Mouse (Mus musculus): ENCODE measurements around the gene Dpm3. TPM values are rescaled to one million over a fixed set of nuclear protein-coding genes. Genes with fewer than 3 reads are reported as not detected.
"Not testable (repeated sequence)": the region's sequence is repeated elsewhere in the genome, so short reads cannot be mapped to it uniquely, and the experiment has no call there.

Gene Dpm3
- 10 to 100 TPM; 24.7 to 28.8 TPM for total RNA-seq (2021)
- long read RNA-seq, experiment 1, transcript Dpm3-201 (2 exons, 404 nt), result major isoform, 36 of 38 reads
- long read RNA-seq, experiment 1, partial matches to known transcripts, result 0 of 38 reads
- long read RNA-seq, experiment 1, other reads (novel, unspliced or antisense), result 0 of 38 reads
- long read RNA-seq, experiment 2, transcript Dpm3-201 (2 exons, 404 nt), result major isoform, 15 of 17 reads
- long read RNA-seq, experiment 2, partial matches to known transcripts, result 0 of 17 reads
- long read RNA-seq, experiment 2, other reads (novel, unspliced or antisense), result 0 of 17 reads

DNA sequence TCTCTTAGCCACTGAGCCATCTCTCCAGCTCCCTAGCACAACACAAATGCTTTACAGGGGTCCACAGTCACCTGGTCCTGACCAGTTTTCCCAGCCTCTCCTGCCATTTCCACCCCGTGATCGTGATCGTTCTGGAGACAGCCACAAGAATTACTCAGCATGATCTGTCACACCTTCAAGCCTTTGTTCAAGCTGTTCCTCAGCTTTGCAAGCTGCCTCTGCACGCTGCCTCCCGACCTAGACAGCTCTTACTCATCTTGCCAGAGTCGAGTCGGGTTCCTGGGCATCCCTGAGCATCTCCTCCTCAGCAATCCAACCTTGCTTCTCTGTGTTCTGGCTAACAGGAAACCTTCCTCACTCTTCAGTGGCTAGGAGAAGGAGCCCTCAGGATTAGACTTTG, at the start of gene Dpm3:
Dpm3 (plus strand) TSS at position 283 of the 400 bp plus-strand sequence.
- no peak for DNase-seq

DNA sequence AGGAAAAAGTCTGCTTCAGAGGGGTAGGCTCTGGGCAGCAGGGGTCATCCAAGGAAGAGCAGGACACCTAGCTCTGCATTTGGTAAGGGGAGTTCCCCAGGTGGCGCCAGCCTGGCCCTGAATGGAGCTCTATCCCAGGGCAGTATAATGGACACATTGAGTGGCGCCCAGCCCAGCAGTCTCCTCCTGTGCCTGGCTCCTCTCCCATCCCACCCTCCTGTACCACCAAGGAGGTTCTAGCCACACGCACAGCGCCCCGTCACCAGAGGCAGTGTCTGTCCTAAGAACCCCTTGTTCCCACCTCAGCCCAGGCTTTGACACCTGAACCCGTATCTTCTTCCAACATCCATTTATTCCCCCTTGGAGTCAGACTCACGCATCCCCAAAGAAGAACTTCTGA, 49.4 kb upstream of the Dpm3 start:
- DNase-seq, result no peak

DNA sequence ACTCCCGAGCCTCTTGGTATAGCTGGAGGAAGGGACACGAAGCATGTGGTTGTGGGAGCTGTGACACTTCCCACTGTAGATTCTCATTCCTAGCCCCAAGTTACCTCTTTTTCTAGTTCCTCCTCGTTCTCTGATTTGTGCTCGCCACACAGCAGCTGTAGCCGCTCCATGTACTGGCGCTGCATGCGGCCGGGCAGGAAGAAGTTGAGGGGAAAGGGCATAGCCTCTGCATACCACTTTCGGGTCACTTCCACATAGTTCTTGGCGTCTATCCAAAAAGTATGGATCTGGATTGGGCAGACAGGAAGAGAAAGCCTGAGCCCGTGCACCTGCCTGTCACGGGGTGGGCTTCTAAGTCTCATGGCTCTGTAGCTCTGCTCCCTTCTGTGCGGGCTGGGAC, 49.0 kb upstream of the Dpm3 start:
- no peak for DNase-seq

DNA sequence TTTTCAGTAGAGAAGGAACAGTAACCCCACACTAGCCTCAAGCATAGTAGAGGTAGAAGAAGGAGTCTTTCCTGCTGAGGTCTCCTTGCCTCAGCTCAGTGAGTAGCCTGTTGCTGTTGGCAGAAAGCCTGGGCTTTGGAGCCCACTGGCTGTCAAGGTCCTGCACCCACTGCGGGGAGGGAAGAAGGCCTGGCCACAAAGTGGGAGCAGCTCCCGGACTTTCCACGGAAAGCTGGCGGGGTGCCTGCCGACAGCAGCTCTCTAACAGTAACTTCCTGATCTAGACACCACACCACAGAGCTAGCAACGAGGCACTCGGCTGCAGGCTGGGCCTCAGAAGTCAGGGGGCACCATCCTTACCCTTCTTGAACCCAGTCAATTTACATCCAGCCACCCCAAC, 48.4 kb upstream of the Dpm3 start:
- DNase-seq, result no peak

DNA sequence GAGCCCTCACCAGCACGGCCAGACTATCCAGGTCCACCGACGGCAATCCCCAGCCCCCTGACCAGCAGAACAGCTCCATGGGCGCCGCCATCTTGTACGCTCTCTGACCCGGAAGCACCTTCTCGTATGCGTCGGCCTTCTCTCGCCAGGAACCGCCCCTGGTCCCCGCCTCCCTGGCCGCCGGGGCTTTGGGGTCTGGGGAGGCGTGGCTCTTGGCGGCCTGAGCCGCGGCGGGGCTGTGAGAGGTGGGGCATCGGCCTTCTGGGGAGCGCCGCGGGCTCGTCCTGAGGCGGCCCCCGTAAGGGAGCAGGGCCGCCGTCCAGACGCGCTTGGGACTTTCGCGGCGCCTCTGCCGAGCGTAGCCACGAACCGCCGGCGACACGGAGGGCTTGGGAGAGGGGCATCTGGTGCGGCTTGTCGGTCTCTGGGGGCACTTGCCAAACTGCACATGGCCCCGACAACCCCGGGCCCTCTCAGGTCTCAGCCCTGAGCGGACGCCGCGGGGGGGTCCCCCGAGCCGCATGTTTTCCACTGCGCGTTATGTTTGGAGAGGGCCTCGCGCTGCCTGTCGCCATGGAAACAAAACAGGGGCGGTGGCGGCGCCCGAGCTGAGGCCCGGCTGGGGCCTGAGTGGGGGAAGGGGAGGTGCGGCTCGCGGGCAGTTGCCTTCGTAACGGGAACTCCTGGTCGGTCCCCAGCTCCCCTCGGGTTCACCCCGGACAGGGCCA, 45.2 kb upstream of the Dpm3 start:
- peak; percentile 93 for DNase-seq

DNA sequence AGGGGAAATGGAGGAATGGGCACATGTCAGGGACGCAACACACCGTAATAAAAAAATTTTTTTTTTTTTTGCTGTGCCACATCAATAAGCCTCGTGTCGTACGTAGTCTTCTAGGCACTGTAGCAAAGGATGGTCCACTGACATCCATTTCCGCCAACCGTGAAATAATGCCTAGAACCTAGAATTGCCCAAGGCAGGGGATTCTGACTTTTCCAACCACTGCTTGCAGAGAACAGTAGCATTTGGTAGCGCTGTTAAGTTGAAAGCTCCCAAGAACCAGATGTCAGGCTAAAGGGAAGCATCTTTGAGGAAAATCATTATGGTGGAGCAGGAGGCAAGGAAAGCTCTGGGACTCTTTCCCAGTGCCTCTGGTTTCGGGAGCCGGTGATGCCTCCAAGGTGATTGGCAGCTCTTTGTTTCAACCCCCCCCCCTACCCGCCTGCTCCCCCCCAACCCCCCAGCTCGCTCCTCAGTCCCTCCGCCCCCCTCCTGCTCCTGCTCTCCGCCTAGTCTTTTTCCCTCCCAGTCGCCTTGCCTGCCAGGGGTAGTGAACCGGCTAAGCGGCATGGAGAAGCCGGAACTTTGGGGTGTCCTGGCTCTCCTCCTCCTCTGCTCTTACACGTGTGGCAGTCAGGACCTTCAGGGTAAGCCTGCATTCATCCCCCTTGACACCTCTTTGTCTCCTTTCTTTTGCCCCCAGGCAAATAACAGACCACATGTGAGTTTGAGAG, 44.3 kb upstream of the Dpm3 start, which contains the start of gene Thbs3:
Thbs3 (plus strand) TSS at position 500 of the 731 bp plus-strand sequence.
- DNase-seq, result no peak

DNA sequence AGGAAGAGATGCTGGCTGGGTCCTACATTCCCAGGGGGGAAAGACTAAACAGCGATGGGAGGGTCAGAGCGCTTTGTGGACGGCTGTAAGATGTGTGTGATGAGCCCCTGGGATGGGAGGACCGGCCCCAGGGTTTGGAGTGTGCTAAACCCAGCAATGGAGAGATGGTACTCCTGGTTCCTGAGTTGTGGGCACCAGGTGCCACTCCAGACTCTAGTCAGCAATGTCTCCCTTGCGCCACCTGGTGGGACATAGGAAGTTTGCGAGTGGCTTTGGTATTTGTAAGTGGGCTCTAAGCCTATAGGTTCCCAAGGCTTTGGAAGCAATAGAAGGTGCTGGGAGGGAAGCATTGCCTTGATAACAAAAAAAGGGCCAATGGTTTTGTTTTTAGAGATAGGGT, 43.3 kb upstream of the Dpm3 start:
- peak; percentile 69 for DNase-seq

DNA sequence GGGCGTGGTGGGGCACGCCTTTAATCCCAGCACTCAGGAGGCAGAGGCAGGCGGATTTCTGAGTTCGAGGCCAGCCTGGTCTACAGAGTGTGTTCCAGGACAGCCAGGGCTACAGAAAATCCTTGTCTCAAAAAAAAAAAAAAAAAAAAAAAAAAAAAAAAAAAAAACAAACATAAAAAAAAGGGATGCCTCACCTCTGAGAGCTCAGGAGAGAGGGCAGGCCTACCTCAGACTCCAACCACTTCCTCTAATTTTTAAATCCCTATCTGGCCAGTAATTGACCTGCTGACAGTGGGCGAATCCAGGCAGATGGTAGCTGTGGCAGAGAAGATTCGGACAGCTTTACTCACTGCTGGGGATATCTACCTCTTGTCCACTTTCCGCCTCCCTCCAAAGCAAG, 42.8 kb upstream of the Dpm3 start:
- DNase-seq, result not testable (repeated sequence)

DNA sequence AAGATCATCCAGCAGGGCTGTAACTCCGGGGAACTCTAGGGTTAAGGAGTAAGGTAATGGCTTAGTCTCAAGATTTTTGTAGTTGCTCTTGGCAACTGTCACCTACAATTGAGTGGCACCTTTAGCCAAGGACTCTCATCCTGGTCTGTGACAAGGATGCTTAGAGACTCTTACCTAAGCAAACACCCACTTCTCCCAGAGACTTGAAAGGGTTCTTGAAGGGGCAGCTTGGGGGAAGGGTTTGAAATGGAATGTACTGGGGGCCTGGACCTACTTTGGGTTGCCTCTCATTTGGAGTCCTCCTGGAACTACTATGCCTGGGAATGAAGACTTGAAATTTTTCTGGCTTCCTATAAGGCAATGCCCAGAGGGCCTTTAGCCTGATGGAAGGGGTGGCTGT, 40.9 kb upstream of the Dpm3 start:
- no peak for DNase-seq

DNA sequence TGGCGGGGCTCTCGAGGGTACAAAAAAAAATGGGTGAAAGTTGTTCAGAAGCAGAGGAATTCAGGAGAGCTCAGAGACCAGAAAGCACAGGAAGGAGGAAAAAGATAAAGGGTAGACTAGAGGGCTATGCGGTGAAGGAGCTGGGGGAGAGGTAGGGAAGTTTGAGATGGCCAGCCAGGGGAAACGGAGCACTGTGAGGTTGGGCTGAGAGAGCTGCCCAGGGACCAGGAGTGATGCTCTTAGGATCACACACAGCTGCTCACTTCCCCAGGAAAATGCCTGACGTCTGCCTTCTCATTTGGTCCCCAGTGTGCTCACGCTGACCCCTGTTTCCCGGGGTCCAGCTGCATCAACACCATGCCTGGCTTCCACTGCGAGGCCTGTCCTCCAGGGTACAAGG, 39.6 kb upstream of the Dpm3 start:
- DNase-seq, result no peak

DNA sequence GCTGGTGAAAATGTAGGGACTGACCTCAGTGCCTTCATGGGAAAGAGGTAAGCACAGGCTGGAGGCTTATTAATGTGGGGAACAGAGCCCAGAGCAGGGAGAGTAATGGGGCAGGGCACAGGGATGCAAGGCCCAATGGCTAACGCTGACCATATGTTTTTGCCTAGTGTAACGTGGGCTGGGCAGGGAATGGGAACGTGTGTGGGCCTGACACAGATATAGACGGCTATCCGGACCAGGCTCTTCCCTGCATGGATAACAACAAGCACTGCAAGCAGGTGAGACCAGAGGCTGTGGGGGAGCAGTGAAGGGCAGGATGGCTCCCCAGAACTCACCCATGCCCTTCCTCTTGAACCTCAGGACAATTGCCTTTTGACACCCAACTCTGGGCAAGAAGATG, 38.0 kb upstream of the Dpm3 start:
- DNase-seq, result no peak

DNA sequence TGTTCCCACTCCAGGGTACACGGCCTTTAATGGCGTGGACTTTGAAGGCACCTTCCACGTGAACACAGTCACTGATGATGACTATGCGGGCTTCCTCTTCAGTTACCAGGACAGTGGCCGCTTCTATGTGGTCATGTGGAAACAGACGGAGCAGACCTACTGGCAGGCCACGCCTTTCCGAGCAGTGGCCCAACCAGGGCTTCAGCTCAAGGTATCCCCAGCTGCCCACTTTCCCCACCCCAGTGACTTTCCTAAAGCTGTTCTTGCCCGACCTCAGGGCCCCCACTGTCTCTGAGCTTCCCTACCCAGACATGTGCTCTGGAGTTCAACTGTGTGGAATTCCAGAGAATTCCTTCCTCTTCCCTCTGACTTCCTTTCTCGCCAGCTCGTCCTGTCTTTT, 34.4 kb upstream of the Dpm3 start:
- no peak for DNase-seq

DNA sequence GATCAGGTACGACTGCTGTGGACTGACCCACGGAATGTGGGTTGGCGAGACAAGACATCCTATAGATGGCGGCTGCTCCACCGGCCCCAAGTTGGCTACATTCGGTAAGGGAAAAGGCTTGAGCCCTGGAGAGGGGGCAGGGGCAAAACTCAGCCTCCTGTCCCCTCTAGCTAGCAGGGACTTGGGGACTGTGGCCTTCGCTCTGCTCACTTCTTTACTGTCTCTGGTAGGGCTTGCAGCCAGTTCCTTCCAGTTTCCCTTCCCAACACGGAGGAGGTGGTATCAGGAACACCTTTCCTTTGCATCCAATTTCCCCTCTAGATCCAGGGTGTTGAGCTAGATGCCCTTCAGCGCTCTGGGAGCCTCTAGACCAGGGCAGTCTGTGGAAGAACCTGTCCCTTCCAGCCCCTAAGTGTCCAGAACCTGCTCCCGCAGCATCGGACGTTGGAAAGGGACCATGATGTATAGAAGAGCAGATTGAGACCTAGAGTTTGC, 33.8 kb upstream of the Dpm3 start:
- DNase-seq, result no peak

DNA sequence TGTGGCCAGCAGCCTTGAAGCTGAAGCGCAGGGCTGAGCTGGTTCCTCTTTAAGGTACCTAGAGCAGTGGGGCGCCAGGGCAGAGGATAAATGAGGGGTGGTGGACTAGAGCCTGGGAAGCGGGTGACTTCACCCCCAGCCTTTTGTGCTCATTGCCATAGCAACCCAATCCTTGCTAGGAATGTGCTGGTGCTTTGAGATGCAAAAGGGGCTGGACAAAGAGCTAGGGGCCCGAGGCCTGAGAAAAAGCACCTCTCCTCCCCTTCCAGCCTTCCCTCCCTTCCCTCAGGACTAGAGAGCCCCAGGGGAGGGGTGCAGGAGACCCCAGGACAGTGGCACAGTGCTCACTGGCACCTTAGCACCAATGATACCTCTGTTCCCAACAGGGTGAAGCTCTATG, 33.2 kb upstream of the Dpm3 start:
- DNase-seq, result no peak

DNA sequence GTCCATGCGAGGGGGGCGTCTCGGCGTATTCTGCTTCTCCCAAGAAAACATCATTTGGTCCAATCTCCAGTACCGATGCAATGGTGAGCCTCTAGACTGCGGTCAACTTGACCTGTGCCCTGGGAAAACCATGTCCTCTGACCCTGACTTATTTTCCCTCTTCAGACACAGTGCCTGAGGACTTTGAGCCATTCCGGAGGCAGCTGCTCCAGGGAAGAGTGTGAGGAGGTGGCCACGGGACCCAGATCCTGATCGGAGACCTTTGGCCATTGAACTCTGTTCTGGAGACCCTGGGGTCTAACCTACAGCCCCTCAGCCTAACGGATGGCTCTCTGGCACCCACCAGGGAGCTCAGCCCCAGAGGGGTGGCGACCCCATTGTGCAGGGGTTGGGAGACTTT, 32.8 kb upstream of the Dpm3 start:
- DNase-seq, result no peak

DNA sequence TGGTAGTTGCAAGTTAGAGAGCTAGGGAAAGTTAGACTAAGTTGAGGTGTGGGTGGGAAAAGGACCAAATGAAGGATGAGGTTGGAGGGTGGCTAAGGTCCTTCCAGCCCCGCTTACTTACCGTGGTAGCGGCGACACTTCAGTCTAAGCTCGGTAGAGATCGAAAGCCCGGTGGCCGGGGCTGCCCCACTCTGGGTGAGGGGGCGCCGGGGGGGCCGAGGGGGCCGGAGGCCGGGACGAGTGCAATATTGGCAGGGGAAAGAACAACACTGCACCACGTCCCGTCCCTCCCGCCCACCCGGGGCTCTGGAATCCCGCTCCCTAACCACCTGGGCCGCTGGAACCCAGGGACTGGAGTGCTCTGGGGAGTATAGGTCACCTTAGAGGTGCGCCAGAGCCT, 32.3 kb upstream of the Dpm3 start, which contains the start of gene Mtx1:
Mtx1 (minus strand) TSS at position 189 of the 400 bp plus-strand sequence.
- no peak for DNase-seq

DNA sequence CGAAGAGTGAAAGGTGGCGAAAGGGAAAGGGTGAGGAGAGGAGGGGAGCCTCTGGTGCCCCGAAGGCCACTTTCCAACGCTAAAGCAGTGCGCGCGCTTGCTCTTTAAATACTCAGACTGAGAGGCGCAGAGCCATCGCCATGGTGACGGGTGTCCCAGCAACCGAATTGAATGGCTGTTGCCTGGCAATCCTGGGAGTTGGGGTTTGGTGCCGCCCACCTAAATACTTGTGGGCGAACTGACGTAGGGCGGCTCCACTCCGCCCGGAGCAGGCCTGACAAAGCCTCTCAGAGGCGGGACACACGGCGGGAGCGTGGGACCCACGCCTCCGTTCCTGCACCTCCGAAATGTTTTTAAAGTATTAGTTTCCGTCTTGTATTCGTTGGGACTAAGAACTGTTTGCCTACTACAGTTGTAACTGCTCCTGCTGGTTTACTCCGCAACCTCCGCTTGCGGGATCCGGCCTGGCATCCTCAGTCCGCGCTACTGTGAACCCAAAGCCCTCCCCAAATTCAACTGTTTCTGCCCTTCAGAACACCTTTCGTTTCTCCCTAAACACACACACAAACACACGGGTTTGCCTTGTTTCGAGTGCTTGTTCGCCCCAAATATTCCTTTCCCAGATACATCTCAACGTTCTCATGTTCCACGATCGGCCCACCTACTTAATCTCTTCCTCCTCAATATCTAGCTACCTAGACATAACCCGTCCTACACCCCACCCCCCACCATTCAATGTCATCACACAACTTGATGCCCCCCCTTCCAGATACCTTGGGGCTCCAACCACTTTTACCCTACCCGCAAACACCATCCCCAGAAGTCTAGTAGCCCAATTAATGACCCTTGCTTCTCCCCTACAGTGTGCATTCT, 31.6 kb upstream of the Dpm3 start:
- DNase-seq, result peak; percentile 55

DNA sequence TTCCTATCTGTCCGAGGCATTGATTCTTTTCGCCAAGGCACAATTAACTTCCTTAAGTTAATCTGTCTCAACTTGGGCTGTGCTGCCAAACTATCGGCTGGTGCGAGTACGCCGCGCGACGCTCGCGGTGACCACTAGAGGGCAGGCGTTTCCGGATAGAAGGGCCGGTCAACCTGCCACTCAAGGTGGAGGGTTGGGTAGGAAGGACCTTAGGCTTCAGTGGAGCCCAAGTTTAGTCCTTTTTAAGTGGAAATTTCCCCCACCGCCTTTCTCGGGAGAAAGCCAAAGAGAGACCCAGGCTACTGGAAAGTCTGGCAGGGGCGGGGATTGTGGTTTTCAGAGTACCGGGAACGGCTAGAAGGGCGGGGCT, 31.0 kb upstream of the Dpm3 start:
- DNase-seq, result peak; percentile 72

DNA sequence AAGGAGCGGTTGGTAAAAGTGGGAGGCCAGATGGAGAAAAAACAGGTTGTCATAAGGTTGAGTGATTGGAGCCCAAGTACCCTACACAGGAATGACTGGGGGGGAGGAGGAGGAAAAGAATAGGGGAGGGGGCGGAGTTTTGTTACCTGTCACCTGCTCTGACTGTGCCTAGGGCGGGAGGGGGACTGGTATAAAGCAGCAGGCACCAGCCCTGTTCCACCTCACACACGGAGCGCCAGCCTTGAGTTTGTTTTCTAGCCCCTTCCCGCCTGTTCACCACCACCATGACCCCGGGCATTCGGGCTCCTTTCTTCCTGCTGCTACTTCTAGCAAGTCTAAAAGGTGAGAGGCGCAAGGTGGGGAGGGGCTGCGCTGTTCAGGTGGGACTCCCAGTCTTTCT, 30.3 kb upstream of the Dpm3 start, which contains the start of gene Muc1:
Muc1 (plus strand) TSS at position 222 of the 400 bp plus-strand sequence.
- DNase-seq, result no peak

DNA sequence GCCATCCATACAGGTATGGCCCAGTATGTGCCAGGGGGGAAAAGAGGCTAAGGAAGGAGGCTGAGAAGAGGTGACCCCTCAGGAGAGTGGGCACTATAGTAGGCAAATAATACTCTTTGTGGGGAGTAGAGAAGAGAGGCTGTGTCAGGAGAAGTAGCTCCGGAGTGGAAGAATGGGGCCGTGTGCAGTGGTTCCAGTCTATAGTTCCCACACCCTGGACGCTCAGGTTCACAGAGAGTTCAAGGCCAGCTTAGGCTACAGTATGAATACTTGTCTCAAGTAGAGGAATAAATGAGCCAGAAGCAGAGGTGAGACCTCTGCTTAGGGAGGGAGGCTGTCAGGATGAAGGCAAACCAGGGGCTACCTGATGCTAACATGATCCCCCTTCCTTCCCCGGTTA, 29.9 kb upstream of the Dpm3 start:
- DNase-seq, result no peak

DNA sequence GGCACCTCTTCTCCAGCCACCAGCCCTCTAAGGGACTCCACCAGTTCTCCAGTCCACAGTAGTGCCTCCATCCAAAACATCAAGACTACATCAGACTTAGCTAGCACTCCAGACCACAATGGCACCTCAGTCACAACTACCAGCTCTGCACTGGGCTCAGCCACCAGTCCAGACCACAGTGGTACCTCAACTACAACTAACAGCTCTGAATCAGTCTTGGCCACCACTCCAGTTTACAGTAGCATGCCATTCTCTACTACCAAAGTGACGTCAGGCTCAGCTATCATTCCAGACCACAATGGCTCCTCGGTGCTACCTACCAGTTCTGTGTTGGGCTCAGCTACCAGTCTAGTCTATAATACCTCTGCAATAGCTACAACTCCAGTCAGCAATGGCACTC, 28.6 kb upstream of the Dpm3 start:
- DNase-seq, result no peak

DNA sequence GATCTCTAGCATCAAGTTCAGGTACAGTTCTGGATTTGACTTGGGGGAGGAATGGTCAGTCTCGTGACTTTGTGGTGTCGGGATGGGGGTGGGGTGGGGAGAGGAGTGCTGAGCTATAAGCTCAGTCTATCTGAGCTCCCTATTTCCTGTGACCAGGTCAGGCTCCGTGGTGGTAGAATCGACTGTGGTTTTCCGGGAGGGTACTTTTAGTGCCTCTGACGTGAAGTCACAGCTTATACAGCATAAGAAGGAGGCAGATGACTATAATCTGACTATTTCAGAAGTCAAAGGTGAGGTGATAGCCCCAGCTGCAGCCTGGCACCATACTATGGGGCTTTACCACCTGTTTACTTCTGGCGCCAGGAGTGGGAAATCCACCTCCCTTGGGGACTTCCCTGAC, 27.8 kb upstream of the Dpm3 start:
- DNase-seq, result no peak

All from gastrocnemius, postnatal 25 days (tissue).